Mouse (Mus musculus) hindbrain, embryonic 12.5 days (tissue): ENCODE measurements at regions not wholly inside any gene's neighbourhood (a gene's known extent, or its start where the extent isn't known, plus 50 kb on each side); places are given as distances from the start of the nearest gene placed in this dataset.

Source experiments
- ATAC-seq: fragments of 200-750 bp; cut with Nextera tagmentation; 2 replicates; pipeline ENCODE4 v1.8.0; 2017; ENCODE audit warnings: moderate TSS enrichment; ENCODE audit not compliant: low FRiP score
- H3K27ac ChIP-seq: fragments of 300-500 bp; sonication (generic); 2 replicates; pipeline ENCODE4 v1.5.1; 2016; ENCODE audit warnings: mild to moderate bottlenecking
- H3K27me3 ChIP-seq: fragments of 300-500 bp; sonication (generic); 2 replicates; pipeline ENCODE4 v1.6.1; 2016; ENCODE audit warnings: mild to moderate bottlenecking
- H3K36me3 ChIP-seq: fragments of 300-500 bp; sonication (generic); 2 replicates; pipeline ENCODE4 v1.6.1; 2016; ENCODE audit warnings: mild to moderate bottlenecking
- H3K4me1 ChIP-seq: fragments of 300-500 bp; sonication (generic); 2 replicates; pipeline ENCODE4 v1.6.1; 2016
- H3K4me2 ChIP-seq: fragments of 300-500 bp; sonication (generic); replicated peaks from 2 replicates; pipeline ENCODE4 v1.6.1; 2016; ENCODE audit warnings: mild to moderate bottlenecking
- H3K4me3 ChIP-seq: fragments of 300-500 bp; sonication (generic); 2 replicates; pipeline ENCODE4 v1.5.1; 2016; ENCODE audit warnings: mild to moderate bottlenecking
- H3K9ac ChIP-seq: fragments of 300-500 bp; sonication (generic); 2 replicates; pipeline ENCODE4 v1.6.1; 2016; ENCODE audit warnings: mild to moderate bottlenecking, moderate library complexity
- H3K9me3 ChIP-seq: fragments of 300-500 bp; sonication (generic); replicated peaks from 2 replicates; pipeline ENCODE4 v1.6.1; 2016; ENCODE audit warnings: mild to moderate bottlenecking
- WGBS: fragments of 180-500 bp; shearing (Covaris S2); methylation state at CpG from one replicate; pipeline ENCODE4 v1.1.7; 2016; 5-methylcytosine and 5-hydroxymethylcytosine counted together

DNA sequence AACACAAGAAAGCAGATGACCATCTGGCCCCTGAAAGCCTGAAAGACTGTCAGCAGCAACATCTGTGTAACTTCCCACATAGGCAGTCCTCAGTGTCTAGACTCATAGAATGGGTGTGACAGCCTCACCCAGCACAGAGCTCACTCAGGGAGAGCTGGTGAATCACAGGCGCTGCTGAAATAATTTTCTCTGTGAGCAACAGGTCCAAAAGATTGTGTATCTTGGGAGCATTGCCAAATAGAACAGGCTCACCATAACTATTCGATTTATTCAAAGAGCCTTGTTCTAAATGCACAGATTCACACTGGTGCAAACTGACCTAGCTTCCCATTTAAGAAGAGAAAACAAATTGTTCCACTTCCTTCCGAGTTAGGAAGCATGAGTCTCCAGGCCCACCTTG, 399.6 kb upstream of the Mgmt start:
- Histone ChIP-seq H3K4me2 (no peak overlapping the region), H3K9ac (no peak overlapping the region), H3K4me3 (no peak overlapping the region), H3K9me3 (no peaks in the 10 kb centered on the region), H3K36me3 (no peaks in the 10 kb centered on the region), H3K4me1 (peaks cover 55% of the 10 kb centered on the region), H3K27ac (no peak overlapping the region), H3K27me3 (peaks cover 2% of the 10 kb centered on the region)
- 57% methylated on average over 3 of the region's 3 CpGs for WGBS
- ATAC-seq = no peak

- Histone ChIP-seq H3K27ac (peak overlapping the region; percentile 1; the same call in 1 of the 2 replicates), H3K4me1 (peaks cover 53% of the 10 kb centered on the region), H3K9me3 (no peaks in the 10 kb centered on the region), H3K9ac (peak overlapping the region; percentile 33; the same call in 1 of the 2 replicates), H3K4me3 (no peak overlapping the region), H3K27me3 (peaks cover 6% of the 10 kb centered on the region), H3K4me2 (peak overlapping the region; percentile 32), H3K36me3 (no peaks in the 10 kb centered on the region)
- ATAC-seq = no peak
- WGBS = 23% methylated on average over 19 of the region's 19 CpGs
Measured at GRCm38 (mm10) chr7:136496335-136497242, 397.8 kb upstream of the Mgmt start.

GRCm38 (mm10) chr7:136500059-136500458, 394.4 kb upstream of the Mgmt start:
- Histone ChIP-seq H3K9me3 (no peaks in the 10 kb centered on the region), H3K4me2 (no peak overlapping the region), H3K27me3 (peaks cover 4% of the 10 kb centered on the region; the same call in 1 of the 2 replicates), H3K4me1 (peaks cover 61% of the 10 kb centered on the region), H3K9ac (no peak overlapping the region), H3K27ac (no peak overlapping the region), H3K4me3 (no peak overlapping the region), H3K36me3 (no peaks in the 10 kb centered on the region)
- ATAC-seq = peak; percentile 46
- WGBS = 32% methylated on average over 4 of the region's 4 CpGs

DNA sequence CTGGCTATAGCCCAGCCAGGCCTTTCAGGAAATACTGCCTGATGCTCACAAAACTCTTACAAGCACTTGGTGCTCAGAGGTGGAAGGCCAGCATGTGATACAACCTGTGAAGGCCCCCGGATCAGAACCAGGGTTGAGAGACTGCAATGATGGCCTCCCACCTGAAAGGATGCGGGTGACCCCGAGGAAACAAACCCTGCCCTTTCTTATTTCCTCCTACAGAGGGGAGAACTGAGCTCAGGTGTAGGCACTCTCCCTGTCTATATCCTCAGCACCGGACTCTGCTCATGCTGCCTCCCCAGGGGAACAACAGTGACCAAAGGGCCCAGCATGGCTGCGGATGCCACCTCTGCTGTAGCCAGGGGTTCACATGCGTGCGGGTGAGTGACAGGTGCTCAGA, 393.3 kb upstream of the Mgmt start:
- H3K27me3 ChIP-seq = peaks cover 4% of the 10 kb centered on the region; the same call in 1 of the 2 replicates
- H3K36me3 ChIP-seq = no peaks in the 10 kb centered on the region
- no peaks in the 10 kb centered on the region for H3K9me3 ChIP-seq
- ATAC-seq = no peak
- H3K4me1 ChIP-seq = peaks cover 56% of the 10 kb centered on the region
- H3K4me2 ChIP-seq = no peak overlapping the region
- H3K27ac ChIP-seq = peak overlapping the region; percentile 55; the same call in 1 of the 2 replicates
- 87% methylated on average over 7 of the region's 7 CpGs for WGBS
- no peak overlapping the region for H3K4me3 ChIP-seq
- no peak overlapping the region for H3K9ac ChIP-seq

DNA sequence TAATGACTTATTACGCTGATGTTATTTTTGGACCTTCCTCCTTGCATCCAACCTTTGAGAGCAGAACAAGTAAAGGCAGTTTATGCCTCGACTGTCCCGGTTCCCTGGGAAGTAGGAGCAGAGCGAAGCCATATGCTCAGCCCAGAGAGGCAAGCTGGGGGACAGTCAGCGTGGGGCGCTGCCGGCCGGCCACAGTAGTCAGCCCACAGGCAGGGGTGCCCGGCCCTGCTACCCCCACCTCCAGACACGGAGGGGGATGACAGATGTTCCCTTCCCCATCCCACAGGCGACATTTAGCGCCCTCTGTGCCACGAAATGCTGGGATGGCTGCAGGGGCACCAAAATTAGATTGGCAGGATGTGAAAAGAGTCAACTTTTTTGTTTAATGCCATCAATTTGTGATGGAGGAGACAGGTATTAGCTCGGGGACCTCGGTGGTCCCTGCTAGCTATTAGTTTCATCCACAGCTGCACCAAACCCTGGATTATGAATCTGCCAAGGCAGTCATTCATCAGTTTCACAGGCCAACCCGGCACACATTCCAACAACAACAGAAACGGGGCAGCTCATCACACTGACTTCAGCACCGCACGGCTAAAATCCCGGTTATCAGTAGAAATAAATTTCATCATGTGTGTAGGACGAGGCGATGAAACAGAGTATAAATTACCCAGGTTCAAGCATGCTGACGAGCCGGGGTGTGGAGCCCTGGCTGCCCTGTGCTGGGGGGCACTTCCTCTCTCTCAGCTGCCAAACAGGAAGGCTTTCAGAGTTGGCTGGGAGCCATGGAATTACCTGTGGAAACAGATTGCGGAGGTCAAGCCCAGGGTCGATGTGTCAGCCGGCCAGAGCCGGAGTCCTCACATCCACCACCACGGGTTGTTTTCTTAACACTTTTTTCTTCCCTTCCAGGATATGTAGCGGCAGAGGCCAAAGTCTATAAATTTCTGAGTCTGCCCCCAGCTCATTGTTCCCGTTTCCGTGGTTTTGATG, 392.3 kb upstream of the Mgmt start:
- peak; percentile 69 for ATAC-seq
- peak overlapping the region; percentile 52 for H3K27ac ChIP-seq
- peak overlapping the region; percentile 15; the same call in 1 of the 2 replicates for H3K4me2 ChIP-seq
- H3K36me3 ChIP-seq = no peaks in the 10 kb centered on the region
- H3K4me1 ChIP-seq = peaks cover 46% of the 10 kb centered on the region
- no peaks in the 10 kb centered on the region for H3K9me3 ChIP-seq
- H3K9ac ChIP-seq = no peak overlapping the region
- 46% methylated on average over 32 of the region's 32 CpGs for WGBS
- H3K27me3 ChIP-seq = peaks cover 4% of the 10 kb centered on the region; the same call in 1 of the 2 replicates
- no peak overlapping the region for H3K4me3 ChIP-seq

DNA sequence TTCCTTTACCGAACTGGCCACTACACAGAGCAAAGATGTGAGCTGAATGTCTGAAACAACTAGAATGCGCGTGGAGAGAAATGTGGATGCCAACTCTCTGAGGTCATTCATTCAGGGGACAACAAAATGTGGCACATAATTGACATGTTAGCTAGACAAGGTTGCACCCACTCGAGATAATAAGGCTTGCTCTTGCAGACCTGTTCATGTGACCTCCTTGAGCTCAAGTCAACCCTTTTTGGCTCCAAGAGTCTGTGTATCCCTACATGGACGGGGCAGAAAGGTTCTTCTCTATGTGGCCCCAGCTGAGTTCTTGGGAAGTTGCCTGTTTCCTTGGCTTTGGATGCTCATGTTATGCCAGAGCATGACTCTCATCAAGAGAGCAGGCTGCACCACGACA, 383.0 kb upstream of the Mgmt start:
- Histone ChIP-seq H3K4me3 (no peak overlapping the region), H3K4me1 (no peaks in the 10 kb centered on the region), H3K9ac (no peak overlapping the region), H3K36me3 (no peaks in the 10 kb centered on the region), H3K9me3 (no peaks in the 10 kb centered on the region), H3K27me3 (peaks cover 4% of the 10 kb centered on the region; the same call in 1 of the 2 replicates), H3K27ac (no peak overlapping the region), H3K4me2 (no peak overlapping the region)
- ATAC-seq = no peak
- 85% methylated on average over 6 of the region's 6 CpGs for WGBS

DNA sequence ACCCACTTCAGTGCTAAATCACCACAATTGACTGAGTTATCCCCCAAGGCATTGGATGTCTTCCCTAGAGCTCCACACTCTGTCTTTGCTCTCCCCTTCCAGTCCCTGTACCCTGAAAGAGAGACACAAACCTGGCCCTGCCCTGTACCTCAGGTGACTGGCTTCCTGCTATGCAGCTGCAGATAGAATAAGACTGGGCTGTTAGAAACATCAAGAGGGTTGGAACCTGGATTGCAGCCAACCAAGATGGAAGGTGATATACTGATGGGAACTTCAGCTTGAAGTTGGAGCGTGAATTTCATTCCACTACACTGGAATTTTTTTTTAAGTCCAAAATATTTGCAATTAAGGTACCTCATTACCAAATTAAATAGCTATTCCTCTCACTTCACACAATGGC, 379.0 kb upstream of the Mgmt start:
- H3K4me3 ChIP-seq = no peak overlapping the region
- 89% methylated on average over 1 of the region's 1 CpGs for WGBS
- no peak overlapping the region for H3K9ac ChIP-seq
- ATAC-seq = no peak
- H3K27me3 ChIP-seq = peaks cover under 1% of the 10 kb centered on the region; the same call in 1 of the 2 replicates
- H3K27ac ChIP-seq = no peak overlapping the region
- no peaks in the 10 kb centered on the region for H3K4me1 ChIP-seq
- no peaks in the 10 kb centered on the region for H3K36me3 ChIP-seq
- no peak overlapping the region for H3K4me2 ChIP-seq
- H3K9me3 ChIP-seq = no peaks in the 10 kb centered on the region

- 92% methylated on average over 9 of the region's 9 CpGs for WGBS
- ATAC-seq = no peak
- Histone ChIP-seq H3K9me3 (no peaks in the 10 kb centered on the region), H3K36me3 (no peaks in the 10 kb centered on the region), H3K27ac (no peak overlapping the region), H3K4me3 (no peak overlapping the region), H3K4me1 (no peaks in the 10 kb centered on the region), H3K4me2 (no peak overlapping the region), H3K27me3 (no peaks in the 10 kb centered on the region), H3K9ac (no peak overlapping the region)
Measured at GRCm38 (mm10) chr7:136525821-136526220, 368.6 kb upstream of the Mgmt start.

DNA sequence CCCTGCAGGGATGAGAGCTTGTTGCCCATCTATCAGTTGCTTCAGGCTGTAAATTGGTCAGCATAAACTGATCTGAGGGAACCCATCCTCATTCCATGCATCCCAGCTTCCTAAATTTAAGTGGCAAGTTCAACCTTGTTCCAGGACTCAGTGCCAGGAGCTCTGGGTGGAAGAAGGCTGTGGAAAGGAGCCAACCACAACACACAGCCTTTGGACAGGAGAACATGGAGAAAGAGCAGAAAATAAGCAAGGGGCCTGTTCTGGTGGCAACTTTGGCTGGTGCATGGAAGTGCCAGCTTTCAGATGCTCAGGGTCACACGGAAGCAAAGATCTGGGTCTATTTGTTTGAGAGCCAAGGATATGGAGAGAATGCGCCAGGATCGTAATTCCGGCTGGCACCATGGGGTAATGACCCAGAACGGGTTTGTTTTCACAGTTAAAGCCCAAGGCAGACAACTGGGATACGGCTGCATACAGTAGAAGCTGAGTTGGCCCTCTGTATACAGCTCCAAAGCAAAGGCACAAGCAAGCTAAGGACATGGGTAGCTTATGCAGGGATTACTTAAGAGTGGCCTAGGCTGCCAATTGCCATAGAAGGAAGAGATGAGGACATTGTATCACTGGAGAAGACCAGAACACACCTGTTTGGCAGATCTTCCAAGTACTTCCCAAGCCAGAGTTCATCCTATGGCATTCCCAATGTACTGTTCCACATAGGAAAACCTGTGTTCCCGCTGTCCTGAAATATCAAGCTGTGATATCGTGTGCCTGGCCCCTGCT, 364.2 kb upstream of the Mgmt start:
- no peaks in the 10 kb centered on the region for H3K27me3 ChIP-seq
- H3K36me3 ChIP-seq = no peaks in the 10 kb centered on the region
- no peak for ATAC-seq
- 89% methylated on average over 8 of the region's 8 CpGs for WGBS
- H3K9ac ChIP-seq = no peak overlapping the region
- no peak overlapping the region for H3K4me2 ChIP-seq
- no peak overlapping the region for H3K27ac ChIP-seq
- H3K4me1 ChIP-seq = no peaks in the 10 kb centered on the region
- H3K4me3 ChIP-seq = no peak overlapping the region
- no peaks in the 10 kb centered on the region for H3K9me3 ChIP-seq

- Histone ChIP-seq H3K4me2 (no peak overlapping the region), H3K27me3 (no peaks in the 10 kb centered on the region), H3K4me1 (no peaks in the 10 kb centered on the region), H3K9ac (no peak overlapping the region), H3K4me3 (no peak overlapping the region), H3K36me3 (no peaks in the 10 kb centered on the region), H3K27ac (no peak overlapping the region), H3K9me3 (no peaks in the 10 kb centered on the region)
- no peak for ATAC-seq
- 64% methylated on average over 7 of the region's 7 CpGs for WGBS
Measured at GRCm38 (mm10) chr7:136531301-136531700, 363.1 kb upstream of the Mgmt start.

DNA sequence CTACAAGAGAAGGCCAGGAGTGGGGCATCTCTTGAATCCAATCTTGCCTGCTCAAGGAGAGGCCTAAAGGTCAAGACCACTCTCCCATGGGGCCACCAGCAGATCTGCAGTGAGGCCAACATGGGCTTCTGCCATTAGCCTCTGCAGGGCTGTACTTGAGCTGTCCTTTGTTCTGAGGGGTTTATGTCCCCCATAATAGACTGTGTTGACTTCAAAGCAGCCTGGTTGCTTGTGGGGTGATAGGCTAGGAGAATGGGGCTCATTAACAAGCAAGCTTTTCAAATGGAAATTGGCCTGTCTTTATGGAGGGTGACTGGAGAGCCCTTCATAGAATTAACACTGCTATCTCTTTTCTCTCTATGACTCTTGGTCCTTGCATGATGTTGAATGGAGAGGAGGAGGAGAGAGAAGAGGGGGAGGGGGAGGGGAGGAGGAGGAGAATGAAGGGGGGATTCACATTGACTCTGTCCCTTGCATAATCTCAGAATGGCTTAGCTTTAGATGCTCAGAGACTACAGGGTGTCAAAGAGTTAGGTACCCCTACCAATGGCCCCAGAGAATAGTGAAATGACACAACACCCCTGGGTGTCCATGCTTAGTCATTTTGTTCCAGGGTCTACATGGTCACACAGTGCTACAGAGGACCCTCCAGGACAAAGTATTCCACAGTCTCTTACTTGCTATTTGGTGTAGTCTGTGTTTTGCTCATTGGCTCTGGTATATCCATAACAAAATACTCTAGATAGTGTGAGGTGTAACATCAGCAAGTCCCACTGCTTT, 352.3 kb upstream of the Mgmt start:
- Histone ChIP-seq H3K4me2 (no peak overlapping the region), H3K27ac (no peak overlapping the region), H3K4me1 (peaks cover 18% of the 10 kb centered on the region), H3K9me3 (no peaks in the 10 kb centered on the region), H3K4me3 (no peak overlapping the region), H3K27me3 (0 out of 2 replicates have a peak, but pooled peaks cover 2% of the 10 kb centered on the region), H3K9ac (no peak overlapping the region), H3K36me3 (no peaks in the 10 kb centered on the region)
- ATAC-seq = peak; percentile 77
